ENCODE assay signal across 7 mouse cellular contexts in genomic region chr7:112085062-112085461, GRCm38 (mm10).
A peak's percentile ranks its signal among the peaks of the same experiment; 100 is the strongest.
DNase-seq lines count a peak whose midpoint lies in the region; ATAC-seq lines count a peak whose summit lies in the region.

No protein-coding gene starts in this region.

- DNase-seq in NIH3T3 (ENCODE audit: low read depth) = peak; percentile 91
- DNase-seq in brain, embryonic 18.5 days (ENCODE audit: low read depth, low spot score) = peak; percentile 28
- peak; percentile 84 for DNase-seq in forebrain, embryonic 10.5 days (ENCODE audit: extremely low spot score, low spot score)
- peak; percentile 89 to 92 for DNase-seq in heart, postnatal 14 days
- DNase-seq in layer of hippocampus, postnatal 25 days (ENCODE audit: extremely low spot score in 1 of 2, low spot score in 1 of 2) = peak; percentile 79 to 99
- peak; percentile 47 to 81 for DNase-seq in spleen, adult 18-20 months

- no peak overlapping the region for H3K27ac ChIP-seq in forebrain, embryonic 10.5 days

- H3K4me3 ChIP-seq in forebrain, embryonic 10.5 days = no peak overlapping the region

- peaks cover 92% of the 10 kb centered on the region for H3K36me3 ChIP-seq in forebrain, embryonic 10.5 days (replicated peaks)

- H3K27me3 ChIP-seq in forebrain, embryonic 10.5 days (ENCODE audit: poor library complexity, severe bottlenecking) = no peaks in the 10 kb centered on the region

- WGBS in forebrain, embryonic 10.5 days = 41% methylated on average over 4 of the region's 4 CpGs

- no peaks in the 10 kb centered on the region for H3K9me3 ChIP-seq in forebrain, embryonic 10.5 days

- peak; percentile 95 for ATAC-seq in megakaryocyte progenitor cell, adult 5-6 weeks (replicated peaks; ENCODE audit: poor library complexity)

- H3K4me1 ChIP-seq in forebrain, embryonic 10.5 days = no peaks in the 10 kb centered on the region

- intact Hi-C loops in heart, postnatal 14 days (cut with DNase I) = loop anchor here (1.0 kb wide), 1 partner anchor 95 kb away; no protein-coding TSS in a partner anchor

Comparison
In these comparisons a context has a peak if more than half of its experiments do, and no peak if none do; other contexts are left out.
1. DNase-seq: peak in every context shown above with its lines; median percentile 91 in NIH3T3; 90 in heart, postnatal 14 days; 89 in layer of hippocampus, postnatal 25 days; 84 in forebrain, embryonic 10.5 days; 64 in spleen, adult 18-20 months; 28 in brain, embryonic 18.5 days.